Mouse (Mus musculus): ENCODE data around the gene Hectd2. TPM values are rescaled to one million over a fixed set of nuclear protein-coding genes. Genes with fewer than 3 reads are reported as not detected.

Hectd2 gene
- polyA plus RNA-seq, 1 experiment from 2014 or later, result 1.9 TPM

DNA sequence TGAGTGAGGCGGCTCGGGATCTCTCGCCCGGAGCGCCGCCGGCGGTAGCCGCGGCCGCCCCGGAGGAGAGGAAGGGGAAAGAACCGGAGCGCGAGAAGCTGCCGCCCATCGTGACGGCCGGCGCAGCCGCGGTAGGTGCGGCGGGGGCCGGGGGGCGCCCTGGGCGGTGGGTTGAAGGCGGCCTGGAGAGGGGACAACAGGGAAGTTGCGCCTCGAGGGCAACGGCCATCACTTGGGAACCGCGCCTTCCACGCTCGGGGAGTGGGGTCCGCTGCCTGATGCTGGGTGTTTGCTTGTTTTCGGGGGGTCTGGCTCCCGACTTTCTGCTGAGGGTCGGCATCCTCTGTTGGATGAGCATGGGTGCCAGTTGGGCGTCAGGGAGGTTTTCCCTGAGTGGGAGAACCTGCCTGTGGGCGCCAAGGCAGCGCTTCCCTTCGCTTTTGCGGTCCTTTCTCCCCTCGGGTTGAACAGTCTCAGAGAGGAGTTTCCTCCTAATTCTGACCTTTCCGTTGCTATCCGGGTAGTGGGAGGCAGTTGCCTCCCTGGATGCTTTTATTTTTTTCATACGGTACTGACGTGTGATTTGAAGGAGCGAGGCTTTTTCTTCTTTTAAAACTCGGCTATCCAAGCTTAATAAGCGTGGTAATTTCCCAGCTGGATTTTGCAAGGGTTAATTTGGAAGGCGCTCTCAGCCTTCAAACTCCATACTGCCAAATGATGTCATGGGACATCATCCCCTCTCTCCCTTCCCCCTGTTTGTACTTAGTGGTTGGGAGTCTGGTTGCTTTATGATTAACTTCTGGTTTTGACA is 551 bp downstream of the Hectd2 start:
- H3K9ac ChIP-seq (replicated peaks; ENCODE audit: low read length), result peak overlapping the region; percentile 84
- peak; percentile 79 for ATAC-seq (ENCODE audit: low FRiP score, low TSS enrichment)
- no peak overlapping the region for H3K27ac ChIP-seq (ENCODE audit: low read length)
- no peaks in the 10 kb centered on the region for H3K4me1 ChIP-seq (ENCODE audit: insufficient read depth, low read length)
- H3K9me3 ChIP-seq (ENCODE audit: low read length), result no peaks in the 10 kb centered on the region
- no peaks in the 10 kb centered on the region for H3K36me3 ChIP-seq (ENCODE audit: insufficient read depth, low read length)
- H3K4me3 ChIP-seq (ENCODE audit: low read length), result peak overlapping the region; percentile 61
- 1% methylated on average over 38 of the region's 53 CpGs for WGBS
- H3K27me3 ChIP-seq (ENCODE audit: insufficient read depth, low read length), result peaks cover 10% of the 10 kb centered on the region
- H3K4me2 ChIP-seq (replicated peaks; ENCODE audit: low read depth, low read length), result peak overlapping the region; percentile 78

DNA sequence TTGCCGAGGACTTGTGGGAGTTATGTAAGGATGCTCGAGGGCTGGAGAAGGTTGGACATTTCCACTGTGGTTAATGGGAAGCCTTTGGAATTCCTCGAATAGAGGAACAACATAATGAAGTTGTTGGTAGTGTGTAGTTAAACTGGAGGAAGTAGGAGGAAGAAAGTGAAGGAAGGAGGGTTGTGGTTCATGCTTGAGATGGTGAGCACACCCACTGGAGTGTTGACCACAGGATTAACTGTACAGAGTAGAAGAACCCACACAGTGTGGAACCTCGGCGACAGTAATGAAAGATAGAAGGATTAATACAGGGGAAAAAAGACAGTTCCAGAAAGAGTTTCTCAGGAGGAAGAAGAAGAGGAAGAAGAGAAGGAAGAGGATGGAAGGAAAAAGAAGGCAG is 4.9 kb downstream of the Hectd2 start:
- no peaks in the 10 kb centered on the region for H3K36me3 ChIP-seq (ENCODE audit: insufficient read depth, low read length)
- H3K4me2 ChIP-seq (replicated peaks; ENCODE audit: low read depth, low read length), result no peak overlapping the region
- H3K4me1 ChIP-seq (ENCODE audit: insufficient read depth, low read length), result no peaks in the 10 kb centered on the region
- no peaks in the 10 kb centered on the region for H3K9me3 ChIP-seq (ENCODE audit: low read length)
- H3K9ac ChIP-seq (replicated peaks; ENCODE audit: low read length), result no peak overlapping the region
- ATAC-seq (ENCODE audit: low FRiP score, low TSS enrichment), result no peak
- no peak overlapping the region for H3K27ac ChIP-seq (ENCODE audit: low read length)
- 78% methylated on average over 5 of the region's 5 CpGs for WGBS
- peaks cover 3% of the 10 kb centered on the region; the same call in 1 of the 2 replicates for H3K27me3 ChIP-seq (ENCODE audit: insufficient read depth, low read length)
- H3K4me3 ChIP-seq (ENCODE audit: low read length), result no peak overlapping the region

DNA sequence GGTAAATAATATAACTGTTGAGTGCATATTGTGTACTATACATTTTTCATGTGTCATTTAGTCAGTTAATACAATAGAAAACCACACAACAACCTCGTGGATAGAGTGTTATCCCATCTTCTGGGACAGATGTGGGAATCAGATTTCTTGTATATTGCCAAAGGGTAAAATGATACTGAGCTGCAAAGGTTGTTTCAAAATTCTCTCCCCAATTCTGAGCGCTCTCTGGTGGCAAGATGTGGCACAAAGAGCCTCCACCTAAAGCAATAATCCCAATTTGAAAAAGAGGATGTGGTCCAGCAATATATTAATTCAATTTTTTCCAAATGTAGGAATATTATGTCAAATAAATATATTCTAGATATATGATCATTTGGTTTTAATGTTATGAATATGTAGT is 5.7 kb downstream of the Hectd2 start:
- no peak overlapping the region for H3K9ac ChIP-seq (replicated peaks; ENCODE audit: low read length)
- no peaks in the 10 kb centered on the region for H3K9me3 ChIP-seq (ENCODE audit: low read length)
- H3K27ac ChIP-seq (ENCODE audit: low read length), result no peak overlapping the region
- H3K4me2 ChIP-seq (replicated peaks; ENCODE audit: low read depth, low read length), result no peak overlapping the region
- no peak overlapping the region for H3K4me3 ChIP-seq (ENCODE audit: low read length)
- no peaks in the 10 kb centered on the region for H3K4me1 ChIP-seq (ENCODE audit: insufficient read depth, low read length)
- no peak for ATAC-seq (ENCODE audit: low FRiP score, low TSS enrichment)
- peaks cover 3% of the 10 kb centered on the region; the same call in 1 of the 2 replicates for H3K27me3 ChIP-seq (ENCODE audit: insufficient read depth, low read length)
- WGBS, result 16% methylated on average over 2 of the region's 2 CpGs
- H3K36me3 ChIP-seq (ENCODE audit: insufficient read depth, low read length), result no peaks in the 10 kb centered on the region

DNA sequence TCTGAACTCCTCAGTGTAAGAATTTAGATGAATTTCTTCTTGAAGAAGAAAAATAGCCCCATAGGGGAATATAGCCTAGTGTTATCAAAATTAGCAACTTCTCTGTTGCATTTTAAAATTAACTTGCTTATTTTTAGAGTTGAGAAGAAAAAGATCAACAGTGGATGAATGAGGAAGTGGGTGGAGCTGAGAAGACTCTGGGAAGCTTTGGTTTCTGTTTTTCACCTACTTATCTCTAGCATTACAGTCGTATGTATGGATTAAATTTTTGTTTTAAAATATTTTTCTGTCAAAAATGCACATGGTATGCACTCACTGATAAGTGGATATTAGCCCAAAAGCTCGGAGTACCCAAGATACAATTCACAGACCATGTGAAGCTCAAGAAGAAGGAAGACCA is 6.7 kb downstream of the Hectd2 start:
- no peak for ATAC-seq (ENCODE audit: low FRiP score, low TSS enrichment)
- whole genome bisulfite sequencing, result 69% methylated on average over 2 of the region's 2 CpGs

DNA sequence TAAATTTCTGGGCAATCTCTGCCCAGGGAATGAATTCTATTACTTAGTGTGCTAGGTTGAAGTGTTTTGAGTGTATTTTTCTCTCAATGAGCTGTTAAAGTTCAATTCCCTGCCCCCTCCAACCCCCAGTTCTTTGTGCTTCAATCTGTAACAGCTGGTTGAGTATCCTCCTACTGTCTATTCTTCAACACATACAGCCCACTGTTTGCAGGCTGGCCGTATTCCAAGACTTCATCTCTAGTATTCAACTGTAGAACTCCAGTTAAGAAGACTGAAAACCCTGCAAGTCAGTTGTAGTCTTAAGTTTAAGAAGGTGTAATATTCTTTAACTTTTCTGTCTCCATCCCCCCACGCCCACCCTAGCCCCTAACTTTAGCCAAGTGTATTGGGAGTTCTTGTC is 10.0 kb downstream of the Hectd2 start:
- H3K9ac ChIP-seq (replicated peaks; ENCODE audit: low read length), result no peak overlapping the region
- no peak overlapping the region for H3K4me3 ChIP-seq (ENCODE audit: low read length)
- 85% methylated on average over 2 of the region's 2 CpGs for WGBS
- ATAC-seq (ENCODE audit: low FRiP score, low TSS enrichment), result no peak
- no peak overlapping the region for H3K27ac ChIP-seq (ENCODE audit: low read length)
- no peaks in the 10 kb centered on the region for H3K27me3 ChIP-seq (ENCODE audit: insufficient read depth, low read length)
- no peaks in the 10 kb centered on the region for H3K4me1 ChIP-seq (ENCODE audit: insufficient read depth, low read length)
- no peaks in the 10 kb centered on the region for H3K36me3 ChIP-seq (ENCODE audit: insufficient read depth, low read length)
- H3K4me2 ChIP-seq (replicated peaks; ENCODE audit: low read depth, low read length), result no peak overlapping the region
- no peaks in the 10 kb centered on the region for H3K9me3 ChIP-seq (ENCODE audit: low read length)

More for the DNA sequence above, 6.7 kb downstream of the Hectd2 start:
- Histone ChIP-seq H3K27me3 (ENCODE audit: insufficient read depth, low read length) (no peaks in the 10 kb centered on the region), H3K4me1 (ENCODE audit: insufficient read depth, low read length) (no peaks in the 10 kb centered on the region), H3K9ac (replicated peaks; ENCODE audit: low read length) (no peak overlapping the region), H3K27ac (ENCODE audit: low read length) (no peak overlapping the region), H3K4me2 (replicated peaks; ENCODE audit: low read depth, low read length) (no peak overlapping the region), H3K9me3 (ENCODE audit: low read length) (no peaks in the 10 kb centered on the region), H3K36me3 (ENCODE audit: insufficient read depth, low read length) (no peaks in the 10 kb centered on the region), H3K4me3 (ENCODE audit: low read length) (no peak overlapping the region)

DNA sequence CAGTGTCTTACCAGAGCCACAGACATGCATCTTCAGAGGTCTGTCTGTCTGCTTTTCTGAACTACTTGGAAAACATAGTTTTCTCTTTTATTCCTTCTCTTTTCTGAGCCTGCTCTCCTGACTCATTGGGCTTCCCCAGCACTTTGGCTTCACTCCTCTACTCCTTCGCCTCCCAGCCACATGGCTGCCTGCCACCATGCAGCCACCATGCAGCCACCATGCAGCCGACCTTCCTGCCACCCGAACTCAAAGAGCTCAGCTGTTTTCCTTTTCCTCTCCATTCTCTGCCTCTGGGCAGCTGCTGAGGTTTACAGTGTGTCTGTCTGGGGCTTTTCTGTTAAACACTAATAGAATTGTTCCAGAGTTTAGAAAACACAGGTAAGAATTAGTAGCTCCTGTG is 19.5 kb downstream of the Hectd2 start:
- no peak for ATAC-seq (ENCODE audit: low FRiP score, low TSS enrichment)
- Histone ChIP-seq H3K9me3 (ENCODE audit: low read length) (no peaks in the 10 kb centered on the region), H3K27me3 (ENCODE audit: insufficient read depth, low read length) (no peaks in the 10 kb centered on the region), H3K36me3 (ENCODE audit: insufficient read depth, low read length) (no peaks in the 10 kb centered on the region), H3K4me3 (ENCODE audit: low read length) (no peak overlapping the region), H3K9ac (replicated peaks; ENCODE audit: low read length) (no peak overlapping the region), H3K4me1 (ENCODE audit: insufficient read depth, low read length) (no peaks in the 10 kb centered on the region), H3K4me2 (replicated peaks; ENCODE audit: low read depth, low read length) (no peak overlapping the region), H3K27ac (ENCODE audit: low read length) (no peak overlapping the region)
- 61% methylated on average over 3 of the region's 3 CpGs for WGBS

DNA sequence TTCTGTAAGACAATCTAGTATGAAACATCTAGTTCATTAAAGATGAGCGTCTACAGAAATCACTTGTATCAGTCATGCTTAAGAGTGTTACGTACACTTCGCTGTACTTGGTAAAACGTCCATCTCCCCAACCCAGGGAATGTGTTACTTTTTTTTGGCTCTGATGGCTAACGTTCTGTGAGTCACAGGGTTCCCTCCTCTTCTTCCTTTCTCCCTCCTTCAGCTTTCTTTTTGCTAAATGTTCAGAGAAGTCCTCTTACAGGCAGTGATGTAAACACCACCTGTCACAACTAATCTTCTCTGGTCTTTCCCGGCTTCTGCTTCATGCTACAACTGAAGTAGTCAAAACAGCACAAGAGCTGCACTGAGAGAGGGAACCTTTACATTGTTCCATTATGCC is 20.7 kb downstream of the Hectd2 start:
- no peak for ATAC-seq (ENCODE audit: low FRiP score, low TSS enrichment)

DNA sequence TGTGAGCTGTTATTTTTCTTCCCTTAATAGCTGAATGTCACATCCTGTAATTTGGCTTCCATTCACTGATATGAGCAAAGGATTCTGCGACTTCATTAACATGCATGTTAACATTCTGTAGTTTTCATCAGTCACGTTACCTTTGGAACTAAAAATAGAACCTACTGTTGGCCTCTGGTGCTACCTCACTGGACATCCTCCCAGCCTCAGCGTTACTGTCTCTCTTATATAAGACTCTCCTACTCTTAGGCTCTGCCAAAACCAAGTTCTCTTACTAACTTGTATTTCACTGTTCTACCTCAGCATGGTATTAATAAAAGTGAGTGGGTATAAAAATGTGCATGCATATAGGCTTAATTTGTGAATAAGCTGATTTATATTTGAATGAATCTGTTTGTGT is 26.4 kb downstream of the Hectd2 start:
- no peaks in the 10 kb centered on the region for H3K4me1 ChIP-seq (ENCODE audit: insufficient read depth, low read length)
- no peaks in the 10 kb centered on the region for H3K9me3 ChIP-seq (ENCODE audit: low read length)
- no peak for ATAC-seq (ENCODE audit: low FRiP score, low TSS enrichment)
- no peak overlapping the region for H3K4me3 ChIP-seq (ENCODE audit: low read length)
- H3K27me3 ChIP-seq (ENCODE audit: insufficient read depth, low read length), result no peaks in the 10 kb centered on the region
- WGBS, result 65% methylated on average over 3 of the region's 3 CpGs
- no peak overlapping the region for H3K27ac ChIP-seq (ENCODE audit: low read length)
- H3K9ac ChIP-seq (replicated peaks; ENCODE audit: low read length), result no peak overlapping the region
- H3K4me2 ChIP-seq (replicated peaks; ENCODE audit: low read depth, low read length), result no peak overlapping the region
- H3K36me3 ChIP-seq (ENCODE audit: insufficient read depth, low read length), result no peaks in the 10 kb centered on the region

More for the DNA sequence above, 20.7 kb downstream of the Hectd2 start:
- Histone ChIP-seq H3K4me2 (replicated peaks; ENCODE audit: low read depth, low read length) (no peak overlapping the region), H3K36me3 (ENCODE audit: insufficient read depth, low read length) (no peaks in the 10 kb centered on the region), H3K27ac (ENCODE audit: low read length) (no peak overlapping the region), H3K9me3 (ENCODE audit: low read length) (no peaks in the 10 kb centered on the region), H3K4me1 (ENCODE audit: insufficient read depth, low read length) (no peaks in the 10 kb centered on the region), H3K27me3 (ENCODE audit: insufficient read depth, low read length) (no peaks in the 10 kb centered on the region), H3K4me3 (ENCODE audit: low read length) (no peak overlapping the region), H3K9ac (replicated peaks; ENCODE audit: low read length) (no peak overlapping the region)
- 83% methylated on average over 6 of the region's 6 CpGs for WGBS

DNA sequence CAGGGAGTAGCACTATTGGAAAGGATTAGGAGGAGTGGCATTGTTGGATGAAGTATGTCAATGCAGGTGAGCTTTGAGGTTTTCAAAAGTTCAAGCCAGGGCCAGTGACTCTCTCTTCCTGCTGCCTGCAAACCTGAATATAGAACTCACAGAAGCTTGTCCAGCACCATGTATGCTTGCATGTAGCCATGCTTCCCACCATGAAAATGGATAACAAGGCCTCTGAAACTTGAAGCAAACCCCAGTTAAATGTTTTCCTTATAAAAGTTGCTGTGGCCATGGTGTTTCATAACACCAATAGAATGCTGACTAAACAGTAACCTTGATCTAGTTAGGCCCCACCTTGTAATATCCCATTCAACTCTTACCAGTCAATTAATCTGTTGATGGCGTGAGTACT is 27.7 kb downstream of the Hectd2 start:
- WGBS, result 86% methylated on average over 1 of the region's 1 CpGs
- no peaks in the 10 kb centered on the region for H3K4me1 ChIP-seq (ENCODE audit: insufficient read depth, low read length)
- no peak overlapping the region for H3K4me2 ChIP-seq (replicated peaks; ENCODE audit: low read depth, low read length)
- ATAC-seq (ENCODE audit: low FRiP score, low TSS enrichment), result no peak
- H3K9me3 ChIP-seq (ENCODE audit: low read length), result no peaks in the 10 kb centered on the region
- H3K9ac ChIP-seq (replicated peaks; ENCODE audit: low read length), result no peak overlapping the region
- H3K27me3 ChIP-seq (ENCODE audit: insufficient read depth, low read length), result no peaks in the 10 kb centered on the region
- no peaks in the 10 kb centered on the region for H3K36me3 ChIP-seq (ENCODE audit: insufficient read depth, low read length)
- no peak overlapping the region for H3K27ac ChIP-seq (ENCODE audit: low read length)
- H3K4me3 ChIP-seq (ENCODE audit: low read length), result no peak overlapping the region

DNA sequence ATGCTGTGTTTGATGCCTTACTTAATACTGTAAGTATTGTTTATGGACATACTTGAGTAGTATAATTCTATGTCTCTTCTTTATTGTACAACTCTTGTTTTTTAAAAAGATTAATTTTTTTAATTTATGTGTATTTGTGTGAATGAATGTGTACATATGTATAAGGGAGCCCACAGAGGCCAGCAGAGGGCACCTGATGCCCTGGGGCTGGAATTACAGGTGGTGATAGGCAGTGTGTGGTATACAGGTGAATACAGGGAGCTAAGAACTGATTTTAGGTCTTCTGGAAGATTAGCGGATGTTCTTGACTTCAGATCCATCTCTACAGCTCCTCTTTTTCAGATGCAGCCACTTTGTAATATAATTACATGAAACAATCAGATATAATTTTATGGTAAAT is 31.1 kb downstream of the Hectd2 start:
- H3K4me2 ChIP-seq (replicated peaks; ENCODE audit: low read depth, low read length), result no peak overlapping the region
- ATAC-seq (ENCODE audit: low FRiP score, low TSS enrichment), result no peak
- 82% methylated on average over 1 of the region's 1 CpGs for WGBS
- no peak overlapping the region for H3K9ac ChIP-seq (replicated peaks; ENCODE audit: low read length)
- H3K27ac ChIP-seq (ENCODE audit: low read length), result no peak overlapping the region
- H3K9me3 ChIP-seq (ENCODE audit: low read length), result no peaks in the 10 kb centered on the region
- no peak overlapping the region for H3K4me3 ChIP-seq (ENCODE audit: low read length)
- H3K4me1 ChIP-seq (ENCODE audit: insufficient read depth, low read length), result no peaks in the 10 kb centered on the region
- no peaks in the 10 kb centered on the region for H3K36me3 ChIP-seq (ENCODE audit: insufficient read depth, low read length)
- no peaks in the 10 kb centered on the region for H3K27me3 ChIP-seq (ENCODE audit: insufficient read depth, low read length)
